Mouse (Mus musculus) brain, embryonic 18.5 days (tissue): ENCODE results near the gene Impg1.

Experiments used
- DNase-seq: peaks from one replicate; pipeline ENCODE4 v3.0.0-alpha.2; 2012; ENCODE audit warnings: low read depth, low spot score

Gene Impg1

DNA sequence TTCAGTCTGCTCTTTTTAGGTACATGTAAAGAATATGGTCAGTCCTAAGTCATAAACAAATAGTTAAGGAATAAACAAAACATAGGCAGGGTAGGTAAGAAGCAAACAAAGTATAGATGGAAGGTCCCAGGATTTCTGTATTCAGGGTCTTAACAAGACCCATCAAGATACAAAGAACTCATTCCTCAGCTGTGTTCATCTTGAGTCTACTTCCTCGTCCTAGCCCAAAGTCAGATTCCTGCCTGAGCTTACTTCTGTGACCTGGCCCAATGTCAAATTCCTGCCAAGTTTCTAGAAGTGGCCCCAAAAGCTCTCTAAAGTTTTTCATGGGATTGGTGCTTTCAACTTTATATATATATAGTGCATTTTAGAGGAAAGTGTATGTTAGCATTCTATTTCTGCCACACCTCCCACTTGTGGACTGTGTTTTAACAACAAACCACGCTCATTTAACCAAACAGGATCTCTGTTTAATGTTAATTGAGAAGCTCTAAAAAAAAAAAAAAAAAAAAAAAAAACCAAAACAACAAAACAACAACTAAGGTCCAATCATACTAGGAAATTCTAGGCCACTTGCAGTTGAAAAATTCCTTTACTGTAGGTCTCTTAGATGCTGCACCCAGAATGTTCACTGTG lies 180.6 kb downstream of the Impg1 start:
- no peak for DNase-seq

DNA sequence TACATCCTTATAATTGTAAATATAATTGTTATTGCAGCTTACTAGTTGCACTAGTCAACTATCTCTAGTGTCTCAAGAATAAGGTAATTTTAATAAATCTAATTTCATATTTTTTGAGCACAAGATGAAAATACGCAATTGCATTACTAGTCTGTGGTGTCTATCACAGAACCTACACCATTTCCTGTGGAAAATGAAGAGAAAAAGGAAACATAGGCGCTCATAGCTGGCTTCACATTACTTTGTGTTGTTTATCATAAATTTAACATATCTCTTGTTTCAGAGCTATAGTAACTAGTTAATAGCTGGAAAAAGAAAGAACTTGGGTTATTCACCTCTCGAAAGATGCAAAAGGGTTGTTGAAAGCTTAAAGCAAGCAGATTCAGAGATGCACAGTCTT lies 182.9 kb downstream of the Impg1 start:
- DNase-seq, result no peak

- DNase-seq, result no peak
These were observed 184.6 kb downstream of the Impg1 start for GRCm38 (mm10) chr9:80280724-80281123.

DNA sequence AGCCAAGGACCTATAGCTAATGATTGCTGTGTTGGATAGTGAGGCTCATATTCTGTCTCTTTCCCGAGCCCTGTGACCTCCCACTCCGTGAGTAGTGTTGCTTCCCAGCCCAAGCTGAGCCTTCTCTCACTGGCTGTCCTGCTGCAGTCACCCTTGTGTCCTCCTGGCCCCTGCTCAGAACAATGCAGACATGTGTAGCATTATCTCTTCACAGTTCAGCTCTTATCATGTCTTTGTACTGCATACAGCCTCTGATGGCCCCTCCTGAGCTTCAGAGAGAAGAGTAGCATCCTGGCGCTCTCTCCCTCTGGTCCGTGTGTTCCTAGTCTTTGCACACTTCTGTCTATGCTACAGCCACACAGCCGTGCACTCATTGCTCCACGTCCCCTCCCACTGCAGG lies 187.5 kb downstream of the Impg1 start:
- DNase-seq, result no peak

GRCm38 (mm10) chr9:80277157-80277556 lies 188.1 kb downstream of the Impg1 start:
- DNase-seq, result no peak

- no peak for DNase-seq
These were observed 189.5 kb downstream of the Impg1 start for GRCm38 (mm10) chr9:80275772-80276134.

DNA sequence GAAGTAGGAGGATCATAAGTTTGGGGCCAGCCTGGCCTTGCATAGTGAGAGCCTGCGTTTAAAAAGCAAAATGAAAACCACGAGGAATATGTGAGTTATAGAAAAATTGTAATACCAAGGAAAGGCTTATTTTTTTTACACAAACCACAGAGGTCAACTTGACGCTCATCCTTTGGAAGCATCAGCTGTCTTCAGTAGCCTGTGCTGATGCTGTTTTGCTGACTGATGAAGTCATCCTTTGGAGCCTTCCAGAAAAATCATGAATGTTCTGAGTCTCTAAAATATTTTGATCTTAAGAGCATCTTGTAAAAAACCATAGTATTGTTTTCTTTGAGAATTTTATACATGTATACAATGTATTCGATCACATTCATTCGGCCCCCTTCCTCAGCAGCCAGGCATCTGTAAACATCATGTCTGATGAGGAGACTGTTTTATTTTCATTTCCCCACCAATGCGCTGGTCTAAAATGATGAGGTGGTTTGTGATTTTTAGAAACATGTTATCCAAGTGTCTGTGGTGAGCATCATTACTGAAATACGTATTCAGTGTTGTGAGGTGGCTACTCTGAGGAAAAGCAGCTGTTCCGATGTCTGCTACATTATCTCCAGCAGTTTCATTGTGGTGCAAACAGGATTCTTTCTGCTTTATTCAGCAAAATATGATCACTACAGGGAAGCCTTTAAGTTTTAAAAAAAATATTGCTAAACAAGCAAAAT lies 190.1 kb downstream of the Impg1 start:
- no peak for DNase-seq

- DNase-seq, result no peak
These were observed 192.3 kb downstream of the Impg1 start for GRCm38 (mm10) chr9:80272951-80273350.

DNA sequence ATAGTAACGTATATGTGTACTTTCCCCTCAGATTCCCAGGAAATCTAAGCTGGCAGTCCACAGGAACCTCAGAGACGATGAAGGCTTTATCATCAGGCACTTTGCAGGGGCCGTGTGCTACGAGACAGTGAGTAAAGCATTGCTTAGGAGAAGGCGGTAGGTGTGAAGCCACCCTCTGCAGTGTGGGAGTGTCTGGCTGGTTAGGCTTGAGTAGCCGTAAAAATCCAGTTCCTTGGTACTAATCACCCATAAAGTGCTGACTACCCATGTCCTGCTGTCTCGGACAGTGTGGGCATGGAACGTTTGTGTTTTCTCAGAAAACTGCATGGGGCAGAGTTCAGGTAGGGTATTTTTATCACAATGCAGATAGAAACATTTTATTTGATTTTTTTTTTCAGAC lies 195.7 kb downstream of the Impg1 start:
- DNase-seq, result no peak

DNA sequence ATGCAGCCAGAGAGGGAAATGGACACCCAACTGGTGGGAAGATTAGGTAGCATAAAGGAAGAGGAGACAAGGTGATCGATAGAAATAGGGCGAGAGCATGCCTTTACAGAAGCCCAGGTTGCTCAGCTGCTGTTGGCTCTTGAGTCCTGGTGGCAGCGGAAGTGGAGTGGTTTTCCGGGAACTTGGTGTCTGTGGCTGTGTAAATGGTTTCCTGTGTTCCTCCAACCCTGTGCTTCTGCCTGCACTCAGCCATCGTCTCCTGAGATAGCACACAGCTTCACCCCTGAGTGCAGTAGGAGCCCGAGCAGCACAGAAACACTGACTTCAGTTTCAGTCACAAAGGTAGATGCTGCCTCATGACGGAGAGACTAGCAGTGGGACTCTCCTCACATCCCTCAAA lies 198.8 kb downstream of the Impg1 start:
- no peak for DNase-seq

DNA sequence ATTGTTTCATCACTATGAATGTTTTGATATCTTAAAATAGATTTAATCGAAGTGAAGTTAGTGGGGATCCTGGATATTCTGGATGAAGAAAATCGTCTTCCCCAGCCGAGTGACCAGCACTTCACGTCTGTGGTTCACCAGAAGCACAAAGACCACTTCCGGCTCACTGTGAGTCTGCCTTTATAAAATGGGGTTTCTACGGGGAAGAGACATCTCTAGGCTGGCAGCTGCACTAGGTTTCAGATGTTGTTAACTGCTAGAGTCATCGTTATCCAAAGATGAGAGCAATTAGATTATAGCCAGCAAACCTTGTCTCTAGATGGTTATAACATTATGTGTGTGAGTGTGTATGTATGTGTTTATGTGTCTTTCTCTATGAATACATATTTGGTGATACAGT lies 199.2 kb downstream of the Impg1 start:
- DNase-seq, result no peak
